Mouse (Mus musculus) thymus, postnatal 25 days (tissue): Measurements from ENCODE around the gene Kcnq1.
A peak's percentile ranks its signal among the peaks of the same experiment; 100 is the strongest.

Experiments
- DNase-seq: peaks from one replicate; pipeline ENCODE4 v3.0.0; 2022

Gene Kcnq1

GRCm38 (mm10) chr7:143106062-143106461 lies at the start of gene Kcnq1:
Gene Kcnq1 (plus strand): TSS chr7:143106362.
- DNase-seq, result no peak

- no peak for DNase-seq
Observed at GRCm38 (mm10) chr7:143057023-143057422, 49.1 kb upstream of the Kcnq1 start.

- DNase-seq, result no peak
Observed at GRCm38 (mm10) chr7:143057667-143058220, 48.4 kb upstream of the Kcnq1 start.

- DNase-seq, result peak; percentile 13
Observed at GRCm38 (mm10) chr7:143058221-143058697, 47.9 kb upstream of the Kcnq1 start.

- no peak for DNase-seq
Observed at GRCm38 (mm10) chr7:143059202-143059870, 46.8 kb upstream of the Kcnq1 start.

- DNase-seq, result no peak
Observed at GRCm38 (mm10) chr7:143062704-143063103, 43.5 kb upstream of the Kcnq1 start.

GRCm38 (mm10) chr7:143064226-143064625 lies 41.9 kb upstream of the Kcnq1 start:
- DNase-seq, result no peak

- no peak for DNase-seq
Observed at GRCm38 (mm10) chr7:143065692-143066091, 40.5 kb upstream of the Kcnq1 start.

- no peak for DNase-seq
Observed at GRCm38 (mm10) chr7:143067469-143067868, 38.7 kb upstream of the Kcnq1 start.

GRCm38 (mm10) chr7:143067897-143068296 lies 38.3 kb upstream of the Kcnq1 start:
- no peak for DNase-seq

GRCm38 (mm10) chr7:143068316-143068881 lies 37.8 kb upstream of the Kcnq1 start:
- no peak for DNase-seq

- DNase-seq, result peak; percentile 94
Observed at GRCm38 (mm10) chr7:143068882-143069591, 37.1 kb upstream of the Kcnq1 start, which contains the start of gene Tssc4. Gene Tssc4 (plus strand): TSS chr7:143069249.

GRCm38 (mm10) chr7:143069751-143070400 lies 36.3 kb upstream of the Kcnq1 start:
- no peak for DNase-seq

GRCm38 (mm10) chr7:143070506-143071070 lies 35.6 kb upstream of the Kcnq1 start:
- no peak for DNase-seq

GRCm38 (mm10) chr7:143072605-143073004 lies 33.6 kb upstream of the Kcnq1 start:
- DNase-seq, result no peak

GRCm38 (mm10) chr7:143073086-143073485 lies 33.1 kb upstream of the Kcnq1 start:
- peak; percentile 52 for DNase-seq

- DNase-seq, result no peak
Observed at GRCm38 (mm10) chr7:143075394-143075793, 30.8 kb upstream of the Kcnq1 start.

- no peak for DNase-seq
Observed at GRCm38 (mm10) chr7:143077351-143077750, 28.8 kb upstream of the Kcnq1 start.

- no peak for DNase-seq
Observed at GRCm38 (mm10) chr7:143082024-143082423, 24.1 kb upstream of the Kcnq1 start.

GRCm38 (mm10) chr7:143083708-143084107 lies 22.5 kb upstream of the Kcnq1 start:
- DNase-seq, result no peak

- DNase-seq, result peak; percentile 71
Observed at GRCm38 (mm10) chr7:143086366-143086765, 19.8 kb upstream of the Kcnq1 start.

- DNase-seq, result peak; percentile 16
Observed at GRCm38 (mm10) chr7:143087070-143087579, 19.0 kb upstream of the Kcnq1 start.
